Mouse (Mus musculus): ENCODE results near the gene Kcnk6. TPM values are rescaled to one million over a fixed set of nuclear protein-coding genes. Genes with fewer than 3 reads are reported as not detected.
A peak's percentile ranks its signal among the peaks of the same experiment; 100 is the strongest.

Gene Kcnk6
- polyA plus RNA-seq, 1 experiment, result 7.1 TPM

DNA sequence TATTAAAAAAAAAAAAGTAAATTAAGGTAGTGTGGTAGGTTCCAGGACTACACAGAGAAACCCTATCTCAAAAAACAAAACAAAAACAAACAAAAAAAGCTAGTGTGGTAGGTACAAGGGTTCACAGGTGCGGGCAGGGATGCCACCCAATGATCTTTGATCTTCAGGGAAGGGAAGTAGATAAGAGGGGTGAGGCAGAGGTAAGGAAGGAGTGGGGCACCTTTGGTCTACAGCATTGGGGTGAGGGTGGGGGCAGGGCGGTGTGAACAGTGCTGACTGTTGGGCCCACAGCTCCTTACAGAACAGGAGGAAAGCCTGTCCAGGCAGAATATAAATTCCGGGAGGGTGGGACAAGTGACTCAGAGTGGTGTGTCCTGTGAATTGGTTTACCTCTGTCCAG is 18.9 kb upstream of the Kcnk6 start:
- no peak for TF ChIP-seq EP300 (IDR thresholded peaks at IDR 0.05; ENCODE audit: insufficient read depth, low read depth, low read length)
- TF ChIP-seq CTCF (IDR thresholded peaks at IDR 0.05; ENCODE audit: low read depth, low read length), result no peak
- no peak for TF ChIP-seq POLR2A (IDR thresholded peaks at IDR 0.05; ENCODE audit: insufficient read depth, low read length)
- Histone ChIP-seq H3K27me3 (ENCODE audit: control insufficient read depth, insufficient read depth, low read length, poor library complexity, severe bottlenecking) (no peaks in the 10 kb centered on the region), H3K4me1 (ENCODE audit: control insufficient read depth, insufficient read depth, low read length) (no peaks in the 10 kb centered on the region), H3K9ac (ENCODE audit: low read depth, poor library complexity, severe bottlenecking) (no peak overlapping the region), H3K36me3 (ENCODE audit: control insufficient read depth, insufficient read depth, low read length, poor library complexity, severe bottlenecking) (peaks cover 10% of the 10 kb centered on the region), H3K4me3 (ENCODE audit: low read depth, low read length) (no peak overlapping the region), H3K9me3 (replicated peaks; ENCODE audit: control insufficient read depth, insufficient read depth, low read length, poor library complexity, severe bottlenecking) (no peaks in the 10 kb centered on the region), H3K27ac (ENCODE audit: insufficient read depth, low read length) (no peak overlapping the region)

DNA sequence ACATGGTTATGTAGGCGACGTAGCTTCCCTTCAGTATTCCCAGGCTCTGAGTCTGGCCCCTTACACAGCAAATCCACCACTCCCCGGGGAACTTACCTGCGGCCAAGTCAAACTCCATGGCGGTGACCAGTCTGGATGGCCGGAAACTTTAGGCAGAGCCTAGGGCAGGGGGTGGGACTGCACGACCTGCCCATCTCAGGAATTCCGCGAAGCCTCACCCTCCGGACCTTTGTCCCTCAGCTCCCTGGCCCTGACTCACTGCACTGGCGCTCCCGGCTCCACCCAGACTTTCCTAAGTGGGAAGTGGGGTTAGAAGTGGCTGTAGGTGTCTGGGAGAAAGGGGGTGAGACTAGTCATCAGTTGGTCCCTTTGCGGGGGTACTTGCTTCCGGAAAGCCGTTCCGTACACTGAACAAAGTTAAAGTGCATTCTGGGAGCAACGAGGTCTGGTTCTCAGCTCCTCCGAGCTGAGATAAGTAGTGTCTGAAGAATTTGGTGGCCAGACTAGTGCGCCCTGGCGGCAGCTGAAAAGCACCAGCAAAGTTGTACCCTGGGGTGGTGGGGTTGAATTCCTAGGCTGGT is 16.0 kb upstream of the Kcnk6 start, which contains the start of gene 2200002D01Rik:
Gene 2200002D01Rik, minus strand, starts transcription at position 206 of the 581 bp plus-strand sequence.
- Histone ChIP-seq H3K9me3 (replicated peaks; ENCODE audit: control insufficient read depth, insufficient read depth, low read length, poor library complexity, severe bottlenecking) (no peaks in the 10 kb centered on the region), H3K36me3 (ENCODE audit: control insufficient read depth, insufficient read depth, low read length, poor library complexity, severe bottlenecking) (no peaks in the 10 kb centered on the region), H3K4me1 (ENCODE audit: control insufficient read depth, insufficient read depth, low read length) (no peaks in the 10 kb centered on the region), H3K4me3 (ENCODE audit: low read depth, low read length) (peak within 1 kb of the TSS; percentile 44), H3K27me3 (ENCODE audit: control insufficient read depth, insufficient read depth, low read length, poor library complexity, severe bottlenecking) (no peaks in the 10 kb centered on the region), H3K9ac (ENCODE audit: low read depth, poor library complexity, severe bottlenecking) (peak within 1 kb of the TSS; percentile 59), H3K27ac (ENCODE audit: insufficient read depth, low read length) (peak within 1 kb of the TSS; percentile 59)
- TF ChIP-seq EP300 (IDR thresholded peaks at IDR 0.05; ENCODE audit: insufficient read depth, low read depth, low read length) (peak; percentile 72; the same call in 1 of the 2 replicates), POLR2A (IDR thresholded peaks at IDR 0.05; ENCODE audit: insufficient read depth, low read length) (no peak), CTCF (IDR thresholded peaks at IDR 0.05; ENCODE audit: low read depth, low read length) (no peak)

DNA sequence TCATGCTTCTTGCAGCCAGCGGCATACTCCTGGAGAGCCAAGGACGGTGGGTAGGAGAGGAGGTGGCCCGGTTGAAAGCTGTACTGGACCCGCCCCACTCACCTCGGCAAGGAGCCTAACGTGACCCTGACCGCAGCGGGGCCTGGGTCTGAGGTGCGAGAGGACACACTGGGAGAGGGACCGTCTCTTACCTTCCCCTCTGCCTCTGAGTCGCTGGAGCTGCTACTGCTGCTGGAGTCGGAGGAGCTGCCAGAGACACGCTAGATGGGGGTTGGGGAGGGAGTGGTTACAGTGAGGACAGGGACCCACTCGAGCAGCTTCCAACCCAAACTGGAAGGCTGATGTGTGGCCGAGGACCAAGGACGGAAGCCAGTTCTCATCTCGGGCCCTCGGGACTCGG is 15.4 kb upstream of the Kcnk6 start:
- TF ChIP-seq CTCF (IDR thresholded peaks at IDR 0.05; ENCODE audit: low read depth, low read length) (no peak), EP300 (IDR thresholded peaks at IDR 0.05; ENCODE audit: insufficient read depth, low read depth, low read length) (no peak), POLR2A (IDR thresholded peaks at IDR 0.05; ENCODE audit: insufficient read depth, low read length) (no peak)
- no peaks in the 10 kb centered on the region for H3K27me3 ChIP-seq (ENCODE audit: control insufficient read depth, insufficient read depth, low read length, poor library complexity, severe bottlenecking)
- H3K4me3 ChIP-seq (ENCODE audit: low read depth, low read length), result peak overlapping the region; percentile 44
- H3K36me3 ChIP-seq (ENCODE audit: control insufficient read depth, insufficient read depth, low read length, poor library complexity, severe bottlenecking), result no peaks in the 10 kb centered on the region
- no peaks in the 10 kb centered on the region for H3K9me3 ChIP-seq (replicated peaks; ENCODE audit: control insufficient read depth, insufficient read depth, low read length, poor library complexity, severe bottlenecking)
- H3K27ac ChIP-seq (ENCODE audit: insufficient read depth, low read length), result peak overlapping the region; percentile 59
- H3K4me1 ChIP-seq (ENCODE audit: control insufficient read depth, insufficient read depth, low read length), result no peaks in the 10 kb centered on the region
- H3K9ac ChIP-seq (ENCODE audit: low read depth, poor library complexity, severe bottlenecking), result peak overlapping the region; percentile 59

DNA sequence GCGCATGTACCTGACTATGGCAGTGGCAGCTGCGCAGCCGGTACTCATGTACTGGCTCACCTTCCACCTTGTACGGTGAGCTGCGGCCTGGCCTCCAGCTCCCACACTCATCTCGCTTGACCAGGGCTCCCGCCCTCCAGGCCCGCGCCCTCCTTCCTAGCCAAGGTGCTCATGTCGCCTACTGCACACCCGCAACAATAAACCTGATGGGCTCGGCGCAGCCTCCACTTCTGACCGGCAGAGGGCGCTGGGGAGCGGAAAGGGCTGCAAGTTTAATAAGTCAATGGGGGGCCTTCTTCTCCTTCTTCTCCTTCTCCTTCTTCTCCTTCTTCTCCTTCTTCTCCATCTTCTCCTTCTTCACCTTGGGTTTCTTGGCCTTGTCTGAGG is 15.0 kb upstream of the Kcnk6 start:
- Histone ChIP-seq H3K4me1 (ENCODE audit: control insufficient read depth, insufficient read depth, low read length) (no peaks in the 10 kb centered on the region), H3K27ac (ENCODE audit: insufficient read depth, low read length) (peak overlapping the region; percentile 59; the same call in 1 of the 2 replicates), H3K4me3 (ENCODE audit: low read depth, low read length) (peak overlapping the region; percentile 44), H3K9ac (ENCODE audit: low read depth, poor library complexity, severe bottlenecking) (peak overlapping the region; percentile 59), H3K27me3 (ENCODE audit: control insufficient read depth, insufficient read depth, low read length, poor library complexity, severe bottlenecking) (no peaks in the 10 kb centered on the region), H3K9me3 (replicated peaks; ENCODE audit: control insufficient read depth, insufficient read depth, low read length, poor library complexity, severe bottlenecking) (no peaks in the 10 kb centered on the region), H3K36me3 (ENCODE audit: control insufficient read depth, insufficient read depth, low read length, poor library complexity, severe bottlenecking) (no peaks in the 10 kb centered on the region)
- TF ChIP-seq POLR2A (IDR thresholded peaks at IDR 0.05; ENCODE audit: insufficient read depth, low read length) (no peak), CTCF (IDR thresholded peaks at IDR 0.05; ENCODE audit: low read depth, low read length) (peak; percentile 92), EP300 (IDR thresholded peaks at IDR 0.05; ENCODE audit: insufficient read depth, low read depth, low read length) (0 out of 2 replicates have a peak, but pooled peaks have one; percentile 47)

DNA sequence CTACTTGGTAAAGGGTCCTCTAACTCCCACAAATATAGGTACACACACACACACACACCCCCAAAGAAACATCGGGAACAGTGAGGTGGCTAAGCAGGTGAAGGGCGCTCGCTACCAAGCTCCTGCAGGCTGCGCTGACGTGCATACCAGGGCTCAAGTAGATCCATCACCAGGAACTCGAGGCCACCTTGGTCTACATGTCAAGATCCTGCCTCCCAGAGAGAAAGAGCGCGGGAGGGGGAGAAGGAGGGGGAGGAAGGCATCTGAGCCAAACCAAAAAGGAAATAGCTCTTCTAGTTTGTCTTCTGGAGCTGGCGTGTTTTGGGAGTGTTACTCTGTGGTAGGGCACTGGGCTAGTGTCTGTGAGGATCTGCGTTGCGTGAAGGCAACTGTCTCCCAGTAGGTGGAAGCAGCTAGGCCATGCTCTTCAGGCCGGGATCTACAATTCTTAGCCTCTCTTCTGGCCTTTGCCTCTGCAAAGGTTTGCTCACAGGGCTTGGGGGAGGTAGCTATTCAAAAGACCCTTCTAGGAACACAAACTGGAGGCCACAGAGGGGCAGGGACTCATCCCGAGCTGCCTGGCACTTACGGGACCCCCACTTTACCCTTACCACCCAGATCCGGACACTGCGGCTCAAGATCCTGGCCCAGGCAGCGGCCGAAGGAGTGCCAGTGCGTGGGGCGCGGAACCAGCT is 14.5 kb upstream of the Kcnk6 start:
- Histone ChIP-seq H3K9me3 (replicated peaks; ENCODE audit: control insufficient read depth, insufficient read depth, low read length, poor library complexity, severe bottlenecking) (no peaks in the 10 kb centered on the region), H3K4me3 (ENCODE audit: low read depth, low read length) (peak overlapping the region; percentile 43), H3K36me3 (ENCODE audit: control insufficient read depth, insufficient read depth, low read length, poor library complexity, severe bottlenecking) (no peaks in the 10 kb centered on the region), H3K27ac (ENCODE audit: insufficient read depth, low read length) (peak overlapping the region; percentile 12; the same call in 1 of the 2 replicates), H3K4me1 (ENCODE audit: control insufficient read depth, insufficient read depth, low read length) (no peaks in the 10 kb centered on the region), H3K9ac (ENCODE audit: low read depth, poor library complexity, severe bottlenecking) (peak overlapping the region; percentile 32), H3K27me3 (ENCODE audit: control insufficient read depth, insufficient read depth, low read length, poor library complexity, severe bottlenecking) (no peaks in the 10 kb centered on the region)
- TF ChIP-seq EP300 (IDR thresholded peaks at IDR 0.05; ENCODE audit: insufficient read depth, low read depth, low read length) (no peak), POLR2A (IDR thresholded peaks at IDR 0.05; ENCODE audit: insufficient read depth, low read length) (no peak), CTCF (IDR thresholded peaks at IDR 0.05; ENCODE audit: low read depth, low read length) (no peak)

DNA sequence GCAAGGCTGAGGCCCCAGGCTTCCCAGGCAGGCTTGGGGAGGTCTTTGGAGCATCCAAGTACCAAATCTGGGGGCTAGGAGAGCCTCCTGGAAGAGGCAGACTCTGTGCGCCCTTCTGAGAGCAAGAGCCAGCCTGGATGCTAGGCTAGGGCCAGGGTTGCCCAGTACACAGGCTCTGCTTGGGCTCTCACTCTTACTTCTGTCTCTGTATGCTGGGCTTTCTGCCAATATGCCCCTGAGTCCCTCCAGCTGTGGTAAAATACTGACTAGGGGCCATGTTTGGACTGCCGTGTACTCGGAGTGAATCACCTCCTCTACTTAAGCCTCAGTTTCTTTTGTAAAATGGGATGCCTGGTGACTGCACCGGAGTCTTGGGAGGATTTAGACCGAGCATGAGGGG is 13.7 kb upstream of the Kcnk6 start:
- Histone ChIP-seq H3K36me3 (ENCODE audit: control insufficient read depth, insufficient read depth, low read length, poor library complexity, severe bottlenecking) (no peaks in the 10 kb centered on the region), H3K27me3 (ENCODE audit: control insufficient read depth, insufficient read depth, low read length, poor library complexity, severe bottlenecking) (no peaks in the 10 kb centered on the region), H3K9me3 (replicated peaks; ENCODE audit: control insufficient read depth, insufficient read depth, low read length, poor library complexity, severe bottlenecking) (no peaks in the 10 kb centered on the region), H3K4me1 (ENCODE audit: control insufficient read depth, insufficient read depth, low read length) (no peaks in the 10 kb centered on the region), H3K9ac (ENCODE audit: low read depth, poor library complexity, severe bottlenecking) (no peak overlapping the region), H3K4me3 (ENCODE audit: low read depth, low read length) (no peak overlapping the region), H3K27ac (ENCODE audit: insufficient read depth, low read length) (no peak overlapping the region)
- no peak for TF ChIP-seq EP300 (IDR thresholded peaks at IDR 0.05; ENCODE audit: insufficient read depth, low read depth, low read length)
- TF ChIP-seq CTCF (IDR thresholded peaks at IDR 0.05; ENCODE audit: low read depth, low read length), result no peak
- TF ChIP-seq POLR2A (IDR thresholded peaks at IDR 0.05; ENCODE audit: insufficient read depth, low read length), result no peak
